Mouse (Mus musculus) embryonic facial prominence, embryonic 10.5 days (tissue): ENCODE measurements around the gene Card9. TPM values are rescaled to one million over a fixed set of nuclear protein-coding genes. Genes with fewer than 3 reads are reported as not detected.

ENCODE experiments used
- DNase-seq: peaks from one replicate; pipeline ENCODE4 v3.0.0-alpha.2; 2017; ENCODE audit warnings: low spot score
- H3K27ac ChIP-seq: fragments of 300-500 bp; sonication (generic); replicated peaks from 2 replicates; pipeline ENCODE4 v1.5.1; 2016; ENCODE audit warnings: mild to moderate bottlenecking
- H3K27me3 ChIP-seq: fragments of 300-500 bp; sonication (generic); replicated peaks from 2 replicates; pipeline ENCODE4 v1.6.1; 2016; ENCODE audit warnings: low read depth, mild to moderate bottlenecking; ENCODE audit not compliant: poor library complexity, severe bottlenecking
- H3K36me3 ChIP-seq: fragments of 300-500 bp; sonication (generic); replicated peaks from 2 replicates; pipeline ENCODE4 v1.6.1; 2016; ENCODE audit warnings: mild to moderate bottlenecking, moderate library complexity
- H3K4me1 ChIP-seq: fragments of 300-500 bp; sonication (generic); 2 replicates; pipeline ENCODE4 v1.6.1; 2016
- H3K4me3 ChIP-seq: fragments of 300-500 bp; sonication (generic); 2 replicates; pipeline ENCODE4 v1.5.1; 2016; ENCODE audit warnings: mild to moderate bottlenecking, moderate library complexity
- H3K9me3 ChIP-seq: fragments of 300-500 bp; sonication (generic); 2 replicates; pipeline ENCODE4 v1.6.1; 2016; ENCODE audit warnings: mild to moderate bottlenecking
- WGBS: fragments of 180-500 bp; shearing (Covaris S2); methylation state at CpG from one replicate; pipeline ENCODE4 v1.1.7; 2016; 5-methylcytosine and 5-hydroxymethylcytosine counted together
- polyA plus RNA-seq: library from polyadenylated mRNA; unstranded; fragments of >200 nt; fragmentation: Nextera tagmentation; extraction: Ambion mirVana; gene quantifications from 2 replicates; pipeline ENCODE4 v1.2.1, GENCODE M21; 2016

Gene Card9
- 0.87 and 0.96 TPM in 2 replicates for polyA plus RNA-seq

DNA sequence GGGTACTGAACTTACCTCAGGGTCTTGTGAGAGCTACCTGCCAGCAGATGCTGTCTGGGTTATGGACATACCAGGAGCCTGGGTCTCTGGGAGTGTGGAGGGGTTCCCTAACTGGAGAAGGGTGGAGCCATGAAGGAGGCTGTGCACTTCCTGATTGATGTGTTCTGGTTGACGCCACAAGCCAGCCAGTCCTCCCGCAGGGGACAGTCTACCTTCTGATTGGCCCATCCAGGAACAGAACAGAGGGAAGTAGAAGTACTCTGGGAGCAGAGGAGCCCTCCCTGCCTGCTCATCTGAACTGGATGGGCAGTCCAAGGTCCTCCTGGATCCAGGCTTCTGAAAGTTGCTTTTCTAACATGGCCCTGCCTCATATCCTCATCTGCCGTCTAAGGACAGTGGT, at the start of gene Card9:
Card9 (minus strand) TSS at position 147 of the 400 bp plus-strand sequence.
- no peaks in the 10 kb centered on the region for H3K27me3 ChIP-seq
- H3K36me3 ChIP-seq, result peaks cover 40% of the 10 kb centered on the region
- DNase-seq, result no peak
- H3K27ac ChIP-seq, result no peak within 1 kb of the TSS
- no peak within 1 kb of the TSS for H3K4me3 ChIP-seq
- peaks cover 11% of the 10 kb centered on the region for H3K4me1 ChIP-seq
- H3K9me3 ChIP-seq, result no peaks in the 10 kb centered on the region
- WGBS, result 56% methylated on average over 3 of the region's 3 CpGs

DNA sequence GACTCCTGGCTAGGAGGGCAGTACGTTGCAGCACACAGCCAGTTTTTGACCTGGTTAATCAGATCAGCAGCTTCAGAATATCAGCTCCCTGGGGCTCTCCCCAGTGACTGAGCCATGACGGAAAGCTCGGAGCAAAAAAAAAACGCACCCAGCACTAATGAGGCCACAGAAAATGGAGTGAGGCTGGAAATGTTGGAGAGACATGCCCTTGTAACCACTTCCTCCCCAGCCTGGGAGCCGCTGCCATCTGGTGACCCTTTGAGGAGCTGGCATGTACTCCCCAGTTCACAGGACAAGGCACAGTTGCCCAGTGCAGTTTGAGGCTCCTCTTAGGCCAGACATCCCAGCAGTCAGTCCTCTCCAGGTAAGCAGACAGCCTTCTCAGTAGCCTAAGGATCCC, 49.4 kb upstream of the Card9 start:
- H3K36me3 ChIP-seq, result peaks cover 84% of the 10 kb centered on the region
- 81% methylated on average over 5 of the region's 5 CpGs for WGBS
- H3K27me3 ChIP-seq, result no peaks in the 10 kb centered on the region
- peaks cover 41% of the 10 kb centered on the region for H3K4me1 ChIP-seq
- no peaks in the 10 kb centered on the region for H3K9me3 ChIP-seq
- no peak overlapping the region for H3K27ac ChIP-seq
- H3K4me3 ChIP-seq, result no peak overlapping the region
- no peak for DNase-seq

DNA sequence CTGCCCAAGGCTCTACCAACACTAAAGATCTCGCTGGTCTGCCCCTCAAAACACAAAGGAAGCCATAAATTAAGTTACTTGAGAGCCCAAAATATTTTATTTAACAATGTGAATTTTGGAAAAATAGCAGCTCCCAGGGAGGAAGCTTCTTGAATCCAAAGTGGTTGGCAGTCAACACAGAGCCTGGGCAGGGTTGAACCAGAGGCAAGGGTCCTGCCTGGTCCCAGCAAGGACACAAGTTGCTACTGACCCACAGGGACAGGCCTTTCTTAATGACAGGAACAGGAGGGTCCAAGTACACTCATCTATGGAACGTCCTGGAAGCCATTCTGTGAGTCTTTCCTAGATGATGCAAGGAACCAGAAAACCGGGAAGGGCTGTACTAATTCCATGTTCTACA, 48.6 kb upstream of the Card9 start:
- Histone ChIP-seq H3K27ac (peak overlapping the region; percentile 94), H3K36me3 (peaks cover 83% of the 10 kb centered on the region), H3K27me3 (no peaks in the 10 kb centered on the region), H3K4me3 (peak overlapping the region; percentile 89), H3K9me3 (no peaks in the 10 kb centered on the region), H3K4me1 (peaks cover 47% of the 10 kb centered on the region)
- WGBS, result 58% methylated on average over 3 of the region's 3 CpGs
- DNase-seq, result no peak

DNA sequence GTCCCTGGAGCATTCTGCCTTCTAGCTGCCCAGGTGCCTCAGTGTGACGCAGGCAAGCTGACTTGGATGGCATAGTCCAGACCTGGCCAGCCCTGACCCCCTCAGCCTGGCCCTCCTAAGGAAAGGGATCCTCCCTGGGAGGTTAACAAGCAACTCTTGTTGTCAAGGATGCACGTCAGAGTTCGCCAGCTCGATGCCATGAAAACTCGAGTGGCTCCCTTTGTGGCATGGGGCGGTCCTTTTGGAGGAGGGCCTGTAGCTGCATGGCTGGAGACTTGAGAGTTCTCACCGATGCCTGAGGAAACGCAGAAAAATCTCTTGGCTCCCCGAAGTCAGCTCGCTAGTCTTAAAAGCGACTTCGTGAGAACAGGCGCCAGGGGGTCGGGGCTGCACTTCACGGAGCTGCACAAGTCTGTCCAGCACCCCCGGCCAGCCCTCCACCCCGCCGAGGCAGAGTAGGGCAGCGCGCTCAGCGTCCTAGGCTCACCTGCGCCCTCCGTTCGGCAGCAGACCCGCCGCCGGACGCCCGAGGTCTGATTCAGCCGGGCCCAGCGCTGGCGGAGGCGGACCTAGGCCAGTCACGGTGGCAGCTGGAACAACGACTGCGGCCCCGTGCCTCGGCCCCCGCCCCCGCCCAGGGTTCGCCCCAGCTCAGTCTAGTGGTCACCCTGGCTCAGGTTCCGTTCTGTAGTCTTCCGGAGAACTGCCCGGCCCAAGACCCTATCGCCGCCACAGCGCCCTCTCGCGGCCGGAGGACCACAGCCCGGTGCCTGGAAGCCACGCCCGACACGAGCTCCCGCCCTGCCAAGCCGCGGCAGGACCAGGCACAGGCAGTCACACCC, 48.0 kb upstream of the Card9 start, which contains the start of gene Inpp5e:
Inpp5e (minus strand) TSS at position 689 of the 842 bp plus-strand sequence.
- 1% methylated on average over 57 of the region's 57 CpGs for WGBS

DNA sequence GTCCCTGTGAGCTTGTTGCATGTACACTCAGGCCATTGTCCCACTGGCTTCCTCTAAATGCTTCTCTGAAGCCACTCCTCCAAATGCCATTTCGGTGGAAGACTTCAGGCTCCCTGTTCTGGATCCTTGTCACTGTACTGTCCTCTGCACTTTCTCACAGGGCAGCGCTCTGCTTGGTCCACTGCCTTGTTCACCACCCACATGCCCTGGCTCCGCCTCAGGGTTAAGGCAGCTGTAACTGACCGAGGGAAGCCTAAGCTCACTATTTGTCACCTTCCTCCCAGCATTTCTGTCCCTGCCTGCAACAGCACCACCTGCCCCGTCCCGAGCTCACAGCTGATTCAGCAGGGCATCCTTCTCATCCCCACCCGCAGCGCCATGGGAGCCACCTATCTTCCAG, 42.6 kb upstream of the Card9 start:
- no peak for DNase-seq
- H3K27me3 ChIP-seq, result no peaks in the 10 kb centered on the region
- H3K9me3 ChIP-seq, result no peaks in the 10 kb centered on the region
- H3K4me1 ChIP-seq, result peaks cover 37% of the 10 kb centered on the region
- 79% methylated on average over 8 of the region's 8 CpGs for WGBS
- H3K4me3 ChIP-seq, result no peak overlapping the region
- H3K36me3 ChIP-seq, result peaks cover 86% of the 10 kb centered on the region
- no peak overlapping the region for H3K27ac ChIP-seq

More for the DNA sequence above, 48.0 kb upstream of the Card9 start, which contains the start of gene Inpp5e:
- peaks cover 78% of the 10 kb centered on the region for H3K36me3 ChIP-seq
- H3K27me3 ChIP-seq, result no peaks in the 10 kb centered on the region
- DNase-seq, result peak; percentile 98
- H3K4me1 ChIP-seq, result peaks cover 47% of the 10 kb centered on the region
- H3K27ac ChIP-seq, result peak within 1 kb of the TSS; percentile 94
- peak within 1 kb of the TSS; percentile 89 for H3K4me3 ChIP-seq
- H3K9me3 ChIP-seq, result no peaks in the 10 kb centered on the region

DNA sequence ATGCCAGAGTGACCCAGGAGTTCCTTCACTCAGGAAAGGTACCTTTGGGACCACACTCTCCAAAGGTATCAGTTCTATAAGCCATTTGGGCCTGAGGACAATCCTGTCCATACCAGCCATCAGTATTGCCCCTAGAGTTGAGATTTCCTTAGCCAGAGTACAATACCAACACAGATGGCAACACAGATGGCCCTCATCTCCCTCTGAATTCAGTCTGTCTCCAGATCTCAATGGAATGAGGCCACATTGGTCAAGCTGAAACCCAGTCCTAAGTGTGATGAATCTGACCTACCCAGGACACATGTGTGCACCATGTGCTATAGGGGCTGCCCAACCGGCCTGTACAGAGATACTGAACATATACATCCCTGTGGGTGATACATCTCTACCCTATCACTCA, 41.5 kb upstream of the Card9 start:
- WGBS, result 94% methylated on average over 1 of the region's 1 CpGs
- DNase-seq, result no peak
- H3K4me3 ChIP-seq, result no peak overlapping the region
- no peaks in the 10 kb centered on the region for H3K9me3 ChIP-seq
- no peaks in the 10 kb centered on the region for H3K27me3 ChIP-seq
- H3K4me1 ChIP-seq, result peaks cover 27% of the 10 kb centered on the region
- no peak overlapping the region for H3K27ac ChIP-seq
- H3K36me3 ChIP-seq, result peaks cover 92% of the 10 kb centered on the region

DNA sequence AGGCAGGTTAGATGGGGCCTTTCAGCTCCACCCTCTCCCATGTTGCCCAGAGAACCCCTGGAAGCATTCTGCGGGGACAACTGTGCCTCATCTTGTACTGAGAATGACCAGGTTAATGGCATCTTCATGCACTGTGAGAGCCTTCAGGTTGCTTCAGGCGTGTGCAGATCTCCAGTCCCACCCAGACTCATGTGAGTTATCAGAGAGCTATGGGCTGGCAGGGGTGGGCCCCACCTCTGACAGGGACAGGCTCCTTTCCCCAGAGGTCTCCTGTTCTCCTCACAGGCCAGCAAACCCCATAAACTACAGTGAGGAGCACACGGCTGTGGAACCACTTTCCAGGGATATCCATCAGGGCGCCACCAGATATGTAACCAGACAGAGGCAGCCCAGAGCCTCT, 40.3 kb upstream of the Card9 start:
- Histone ChIP-seq H3K27ac (no peak overlapping the region), H3K9me3 (no peaks in the 10 kb centered on the region), H3K27me3 (no peaks in the 10 kb centered on the region), H3K4me3 (no peak overlapping the region), H3K4me1 (peaks cover 14% of the 10 kb centered on the region), H3K36me3 (peaks cover 92% of the 10 kb centered on the region)
- no peak for DNase-seq
- WGBS, result 87% methylated on average over 4 of the region's 4 CpGs

DNA sequence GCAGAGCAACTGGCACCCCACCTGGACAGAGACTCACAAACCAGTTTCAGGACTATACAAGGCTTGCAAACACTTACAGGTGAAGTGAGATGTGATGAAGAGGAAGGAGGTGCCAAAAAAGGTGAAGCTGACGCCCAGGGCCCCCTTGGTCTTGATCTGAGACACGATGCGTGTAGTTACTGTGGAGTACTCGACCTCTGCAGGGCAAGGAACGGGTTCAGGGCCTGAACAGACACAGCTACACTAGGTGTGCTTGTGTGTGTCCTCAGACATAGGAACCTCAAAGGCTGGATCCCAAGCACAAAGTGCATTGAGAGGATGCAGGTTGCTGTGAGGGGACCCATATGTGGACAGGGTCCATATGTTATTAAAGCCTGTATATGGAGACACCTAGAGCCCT, 39.6 kb upstream of the Card9 start:
- Histone ChIP-seq H3K4me1 (peaks cover 7% of the 10 kb centered on the region), H3K27ac (no peak overlapping the region), H3K36me3 (peaks cover 92% of the 10 kb centered on the region), H3K27me3 (no peaks in the 10 kb centered on the region), H3K9me3 (no peaks in the 10 kb centered on the region), H3K4me3 (no peak overlapping the region)
- 91% methylated on average over 5 of the region's 5 CpGs for WGBS
- DNase-seq, result no peak

DNA sequence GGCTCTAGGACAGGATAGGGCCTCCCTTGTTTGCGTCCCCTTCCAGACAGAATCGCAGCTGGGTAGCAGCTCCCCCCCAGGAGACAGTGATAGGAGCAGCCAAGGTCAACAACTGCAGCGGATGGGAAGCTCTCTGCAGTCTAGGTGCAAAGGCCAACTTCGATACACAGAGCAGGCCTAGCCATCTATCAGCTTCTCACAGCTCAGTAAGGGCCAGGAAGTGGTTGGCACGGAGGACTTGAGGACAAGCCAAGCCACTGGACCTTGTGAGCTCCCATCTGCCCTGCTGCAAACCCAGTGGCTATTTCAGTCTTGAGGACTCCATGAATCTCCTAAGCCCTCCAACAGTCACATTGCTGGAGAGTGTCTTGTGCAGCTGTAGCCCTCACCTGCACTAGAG, 38.9 kb upstream of the Card9 start:
- Histone ChIP-seq H3K27ac (no peak overlapping the region), H3K9me3 (no peaks in the 10 kb centered on the region), H3K4me1 (peaks cover 3% of the 10 kb centered on the region; the same call in 1 of the 2 replicates), H3K27me3 (no peaks in the 10 kb centered on the region), H3K4me3 (no peak overlapping the region), H3K36me3 (peaks cover 92% of the 10 kb centered on the region)
- WGBS, result 91% methylated on average over 5 of the region's 5 CpGs
- no peak for DNase-seq

DNA sequence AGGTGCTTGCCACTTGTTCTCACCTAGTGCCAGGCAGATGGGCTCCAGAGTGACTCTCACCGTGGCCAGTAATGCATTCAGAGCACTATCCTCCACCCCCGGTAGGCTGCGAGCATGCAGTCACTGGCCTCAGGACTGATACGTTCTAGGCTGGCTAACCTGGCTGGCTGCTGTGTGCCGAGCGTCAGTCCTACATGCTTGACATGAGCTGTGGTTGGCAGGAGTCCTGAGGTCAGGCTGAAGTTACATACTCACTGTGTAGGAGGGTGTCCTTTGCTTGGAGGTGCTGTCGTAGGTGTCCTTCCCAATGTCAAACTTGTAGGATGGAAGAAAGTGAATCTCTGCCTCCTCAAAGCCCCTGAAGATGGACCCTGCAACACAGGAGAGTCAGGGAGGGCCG, 38.3 kb upstream of the Card9 start:
- DNase-seq, result no peak
- no peaks in the 10 kb centered on the region for H3K9me3 ChIP-seq
- WGBS, result 92% methylated on average over 8 of the region's 8 CpGs
- peak overlapping the region; percentile 3; the same call in 1 of the 2 replicates for H3K4me3 ChIP-seq
- H3K27me3 ChIP-seq, result no peaks in the 10 kb centered on the region
- H3K36me3 ChIP-seq, result peaks cover 96% of the 10 kb centered on the region
- H3K27ac ChIP-seq, result no peak overlapping the region
- H3K4me1 ChIP-seq, result no peaks in the 10 kb centered on the region

DNA sequence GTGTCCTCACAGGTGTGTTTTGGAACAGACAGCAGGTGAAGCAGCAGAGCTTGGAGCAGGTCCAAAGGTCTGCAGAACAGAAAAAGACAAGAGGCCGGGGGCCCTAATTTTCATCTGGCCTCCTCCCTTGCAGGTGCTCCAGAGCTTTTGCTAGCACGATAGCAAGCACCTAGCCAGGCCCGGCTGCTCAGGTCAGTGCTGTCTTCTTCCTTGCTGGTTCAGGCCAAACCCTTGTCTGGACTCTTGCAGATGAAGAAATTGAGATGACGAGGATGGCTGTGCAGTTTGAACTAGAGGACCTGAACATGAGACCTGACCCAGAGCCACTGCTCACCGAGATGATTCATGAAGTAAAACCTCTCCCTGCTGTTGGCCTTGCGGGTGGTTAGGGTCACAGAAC, 30.9 kb upstream of the Card9 start:
- H3K27me3 ChIP-seq, result no peaks in the 10 kb centered on the region
- peaks cover 80% of the 10 kb centered on the region for H3K36me3 ChIP-seq
- H3K4me3 ChIP-seq, result no peak overlapping the region
- H3K9me3 ChIP-seq, result no peaks in the 10 kb centered on the region
- H3K4me1 ChIP-seq, result peaks cover 24% of the 10 kb centered on the region
- DNase-seq, result no peak
- 92% methylated on average over 6 of the region's 6 CpGs for WGBS
- no peak overlapping the region for H3K27ac ChIP-seq

DNA sequence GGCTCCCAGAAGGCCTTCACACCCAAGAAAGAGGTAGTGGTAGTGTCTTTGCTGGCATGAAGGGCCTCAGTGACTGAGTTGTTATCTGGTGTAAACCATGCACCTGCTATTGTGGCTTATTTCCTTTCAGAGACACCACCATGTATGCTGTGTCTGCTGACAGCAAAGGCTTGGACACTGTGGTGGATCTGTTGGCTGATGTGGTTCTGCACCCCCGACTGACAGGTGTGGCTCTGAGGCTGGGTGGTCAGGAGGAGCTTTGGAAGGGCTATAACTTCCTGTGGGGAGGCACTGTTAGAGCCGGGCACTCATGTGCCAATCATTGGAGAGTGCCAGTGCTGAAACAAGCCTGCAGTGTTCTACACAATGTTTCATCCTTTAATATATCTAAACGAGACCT, 30.2 kb upstream of the Card9 start:
- WGBS, result 89% methylated on average over 3 of the region's 3 CpGs
- no peak overlapping the region for H3K4me3 ChIP-seq

DNA sequence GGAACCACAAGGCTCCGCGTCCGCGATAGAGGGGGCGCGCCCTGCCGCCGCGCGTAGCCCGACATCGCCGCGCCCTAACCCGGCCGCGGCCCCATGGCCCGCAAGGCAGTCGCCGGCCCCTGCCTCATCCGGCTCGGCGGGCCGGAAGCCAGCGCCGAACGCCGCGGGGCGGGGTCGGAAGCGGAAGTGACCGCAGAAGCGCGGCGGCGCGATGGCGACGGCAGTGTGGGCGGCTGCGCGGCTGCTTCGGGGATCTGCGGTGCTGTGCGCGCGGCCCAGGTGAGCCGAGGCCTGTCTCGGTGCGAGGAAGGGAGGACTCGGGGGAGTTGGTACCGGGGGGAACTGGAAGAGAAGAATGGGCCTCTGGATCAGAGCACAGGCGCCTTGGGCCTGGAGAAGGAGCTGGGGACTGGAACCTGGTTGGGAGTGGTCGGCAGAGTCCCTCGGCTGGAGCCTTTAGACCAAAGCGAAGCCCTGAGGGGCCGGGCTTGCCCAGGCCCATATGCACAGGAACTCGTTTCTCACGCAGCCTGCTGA, 28.5 kb upstream of the Card9 start, which contains the start of the genes Entr1 and Pmpca:
Entr1 (minus strand) TSS at position 163 of the 537 bp plus-strand sequence.
Pmpca (plus strand) TSS at position 186 of the 537 bp plus-strand sequence.
- under 1% methylated on average over 60 of the region's 60 CpGs for WGBS
- DNase-seq, result peak; percentile 90
- Histone ChIP-seq H3K27ac (peak within 1 kb of the TSS; percentile 91), H3K9me3 (no peaks in the 10 kb centered on the region), H3K4me1 (peaks cover 24% of the 10 kb centered on the region), H3K27me3 (no peaks in the 10 kb centered on the region), H3K36me3 (peaks cover 80% of the 10 kb centered on the region), H3K4me3 (peak within 1 kb of the TSS; percentile 98)

More for the DNA sequence above, 30.2 kb upstream of the Card9 start:
- Histone ChIP-seq H3K36me3 (peaks cover 80% of the 10 kb centered on the region), H3K4me1 (peaks cover 24% of the 10 kb centered on the region), H3K27ac (no peak overlapping the region), H3K9me3 (no peaks in the 10 kb centered on the region), H3K27me3 (no peaks in the 10 kb centered on the region)
- DNase-seq, result no peak
